Mouse (Mus musculus): ENCODE results near the gene Tnnt2. TPM values are rescaled to one million over a fixed set of nuclear protein-coding genes. Genes with fewer than 3 reads are reported as not detected.

Gene Tnnt2
- polyA plus RNA-seq, 1 experiment from 2014 or later: 12.1 TPM

- 82% methylated on average over 3 of the region's 3 CpGs for WGBS
- peaks cover 5% of the 10 kb centered on the region; the same call in 1 of the 2 replicates for H3K4me1 ChIP-seq (replicated peaks)
- no peak overlapping the region for H3K27ac ChIP-seq
- H3K36me3 ChIP-seq: no peaks in the 10 kb centered on the region
- no peak overlapping the region for H3K4me3 ChIP-seq
- no peak overlapping the region for H3K4me2 ChIP-seq
- H3K9me3 ChIP-seq: no peaks in the 10 kb centered on the region
- no peak overlapping the region for H3K9ac ChIP-seq
- 0 out of 2 replicates have a peak, but pooled peaks cover 2% of the 10 kb centered on the region for H3K27me3 ChIP-seq
- no peak for ATAC-seq (ENCODE audit: low FRiP score)
These were observed 57.2 kb downstream of the Tnnt2 start for GRCm38 (mm10) chr1:135893377-135893776.

- ATAC-seq (ENCODE audit: low FRiP score): no peak
- 94% methylated on average over 4 of the region's 4 CpGs for WGBS
- H3K9ac ChIP-seq: no peak overlapping the region
- H3K4me1 ChIP-seq (replicated peaks): peaks cover 5% of the 10 kb centered on the region; the same call in 1 of the 2 replicates
- H3K36me3 ChIP-seq: no peaks in the 10 kb centered on the region
- no peaks in the 10 kb centered on the region for H3K9me3 ChIP-seq
- no peak overlapping the region for H3K27ac ChIP-seq
- no peak overlapping the region for H3K4me3 ChIP-seq
- H3K27me3 ChIP-seq: 0 out of 2 replicates have a peak, but pooled peaks cover 2% of the 10 kb centered on the region
- H3K4me2 ChIP-seq: no peak overlapping the region
These were observed 59.2 kb downstream of the Tnnt2 start for GRCm38 (mm10) chr1:135895367-135895766.

DNA sequence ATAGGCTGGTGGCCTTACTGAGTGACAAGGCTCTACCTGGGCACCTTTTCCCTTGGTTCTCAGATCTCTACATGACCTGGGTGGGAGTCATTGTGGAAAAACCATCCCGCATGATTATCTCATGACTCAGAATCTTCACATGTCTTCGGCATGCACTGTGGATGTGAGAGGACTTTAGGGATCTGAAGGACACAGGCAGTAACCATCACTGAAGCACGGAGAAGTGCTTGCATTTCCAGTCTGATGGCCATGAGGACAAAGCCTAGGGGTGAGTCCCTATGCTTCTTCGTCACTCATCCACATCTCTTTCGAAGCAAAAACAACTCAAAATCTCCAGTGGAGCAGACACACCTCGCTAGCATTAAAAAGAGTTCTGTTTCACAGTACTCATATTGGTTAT lies 63.1 kb downstream of the Tnnt2 start:
- no peaks in the 10 kb centered on the region for H3K4me1 ChIP-seq (replicated peaks)
- H3K27me3 ChIP-seq: 0 out of 2 replicates have a peak, but pooled peaks cover 2% of the 10 kb centered on the region
- H3K9ac ChIP-seq: no peak overlapping the region
- no peak for ATAC-seq (ENCODE audit: low FRiP score)
- no peak overlapping the region for H3K4me3 ChIP-seq
- no peaks in the 10 kb centered on the region for H3K36me3 ChIP-seq
- H3K9me3 ChIP-seq: no peaks in the 10 kb centered on the region
- WGBS: 90% methylated on average over 6 of the region's 6 CpGs
- no peak overlapping the region for H3K4me2 ChIP-seq
- no peak overlapping the region for H3K27ac ChIP-seq

- Histone ChIP-seq H3K36me3 (no peaks in the 10 kb centered on the region), H3K4me2 (no peak overlapping the region), H3K4me1 (replicated peaks) (no peaks in the 10 kb centered on the region), H3K4me3 (no peak overlapping the region), H3K27ac (no peak overlapping the region), H3K9me3 (no peaks in the 10 kb centered on the region), H3K9ac (no peak overlapping the region), H3K27me3 (no peaks in the 10 kb centered on the region)
- no peak for ATAC-seq (ENCODE audit: low FRiP score)
- WGBS: 77% methylated on average over 7 of the region's 7 CpGs
These were observed 63.9 kb downstream of the Tnnt2 start for GRCm38 (mm10) chr1:135899991-135900515.

Other genes starting within 250 kb of the Tnnt2 start
- gene Nav1, start 229.1 kb upstream of the Tnnt2 start, polyA plus RNA-seq (2015; fragmentation: Nextera tagmentation; extraction: Ambion mirVana): 42.3 and 42.6 TPM in 2 replicates
- 22.9 and 25.3 TPM in 2 replicates for gene Csrp1, start 116.3 kb upstream of the Tnnt2 start, polyA plus RNA-seq (2015; fragmentation: Nextera tagmentation; extraction: Ambion mirVana)
- gene Phlda3, start 70.2 kb upstream of the Tnnt2 start, polyA plus RNA-seq (2015; fragmentation: Nextera tagmentation; extraction: Ambion mirVana): 19.6 and 20.6 TPM in 2 replicates
- 5.6 and 6.0 TPM in 2 replicates for gene Tnni1, start 56.9 kb upstream of the Tnnt2 start, polyA plus RNA-seq (2015; fragmentation: Nextera tagmentation; extraction: Ambion mirVana)
- gene Lad1, start 17.8 kb upstream of the Tnnt2 start, polyA plus RNA-seq (2015; fragmentation: Nextera tagmentation; extraction: Ambion mirVana): 0.65 and 0.84 TPM in 2 replicates
- gene Pkp1, start 82.9 kb downstream of the Tnnt2 start, polyA plus RNA-seq (2015; fragmentation: Nextera tagmentation; extraction: Ambion mirVana): not detected in 2 replicates
- gene Igfn1, start 170.0 kb downstream of the Tnnt2 start, polyA plus RNA-seq (2015; fragmentation: Nextera tagmentation; extraction: Ambion mirVana): not detected in 2 replicates
- gene Tmem9, start 171.8 kb downstream of the Tnnt2 start, polyA plus RNA-seq (2015; fragmentation: Nextera tagmentation; extraction: Ambion mirVana): 149 and 153 TPM in 2 replicates
- not detected in 2 replicates for gene Ascl5, start 214.4 kb downstream of the Tnnt2 start, polyA plus RNA-seq (2015; fragmentation: Nextera tagmentation; extraction: Ambion mirVana)
- 0.10 and 0.29 TPM in 2 replicates for gene Cacna1s, start 216.4 kb downstream of the Tnnt2 start, polyA plus RNA-seq (2015; fragmentation: Nextera tagmentation; extraction: Ambion mirVana)

Data from hindbrain, embryonic 13.5 days (tissue).